Mouse (Mus musculus): ENCODE measurements at regions not wholly inside any gene's neighbourhood (a gene's known extent, or its start where the extent isn't known, plus 50 kb on each side); places are given as distances from the start of the nearest gene placed in this dataset.
A peak's percentile ranks its signal among the peaks of the same experiment; 100 is the strongest.

DNA sequence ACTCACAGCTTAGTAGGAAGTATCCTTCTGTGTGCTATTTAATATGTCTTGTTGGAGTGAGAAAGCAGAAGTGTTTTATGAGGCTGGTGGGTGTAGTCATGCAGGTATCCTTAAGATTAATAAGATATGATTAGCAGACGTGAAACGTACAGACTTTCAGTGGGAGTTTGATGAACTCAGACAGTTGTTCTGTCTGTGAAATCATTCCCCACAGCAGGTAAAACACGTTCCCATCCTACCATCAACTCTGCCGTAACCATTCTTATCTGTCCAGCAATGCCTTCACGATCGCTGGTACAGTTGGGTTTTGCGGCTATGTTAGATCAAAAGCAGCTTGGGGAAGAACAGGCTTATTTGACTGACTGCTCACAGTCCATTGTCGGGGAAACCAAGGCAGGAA, 332.3 kb downstream of the Med10 start:
- Histone ChIP-seq H3K27me3 (replicated peaks; ENCODE audit: control insufficient read depth, insufficient read depth, low read length) (no peaks in the 10 kb centered on the region), H3K9me3 (replicated peaks; ENCODE audit: control insufficient read depth, low read length) (no peaks in the 10 kb centered on the region), H3K4me2 (ENCODE audit: low read length) (no peak overlapping the region), H3K4me3 (ENCODE audit: low read depth, low read length) (no peak overlapping the region), H3K27ac (ENCODE audit: low read depth, low read length) (no peak overlapping the region), H3K4me1 (ENCODE audit: control insufficient read depth, insufficient read depth, low read length) (no peaks in the 10 kb centered on the region), H3K36me3 (ENCODE audit: control insufficient read depth, insufficient read depth, low read length) (no peaks in the 10 kb centered on the region), H3K9ac (ENCODE audit: low read length) (no peak overlapping the region)
- ATAC-seq = no peak
- 91% methylated on average over 8 of the region's 8 CpGs for WGBS
- DNase-seq (ENCODE audit: low spot score) = no peak

DNA sequence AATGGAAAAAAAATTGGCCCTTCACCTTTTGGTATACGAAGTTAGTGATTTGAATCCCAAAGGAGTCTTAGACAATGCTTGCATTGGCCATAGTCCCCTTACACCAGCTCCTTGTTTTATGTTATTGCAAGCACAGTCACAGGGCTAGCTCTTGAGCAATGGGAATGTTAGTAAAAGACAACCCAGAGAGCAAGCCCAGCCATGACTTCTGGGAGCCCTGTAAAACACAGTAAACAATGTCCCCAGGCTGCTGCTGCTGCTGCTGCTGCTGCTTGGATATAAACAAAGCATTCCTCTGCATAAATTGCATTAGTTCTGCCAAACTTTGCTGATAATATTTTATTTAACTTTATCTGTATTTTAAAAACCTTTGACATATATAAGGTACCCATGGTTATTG, 334.0 kb downstream of the Med10 start:
- H3K27me3 ChIP-seq (replicated peaks; ENCODE audit: control insufficient read depth, insufficient read depth, low read length) = no peaks in the 10 kb centered on the region
- H3K27ac ChIP-seq (ENCODE audit: low read depth, low read length) = no peak overlapping the region
- no peak overlapping the region for H3K9ac ChIP-seq (ENCODE audit: low read length)
- ATAC-seq (no peak), DNase-seq (ENCODE audit: low spot score) (no peak)
- H3K4me3 ChIP-seq (ENCODE audit: low read depth, low read length) = no peak overlapping the region
- no peaks in the 10 kb centered on the region for H3K4me1 ChIP-seq (ENCODE audit: control insufficient read depth, insufficient read depth, low read length)
- H3K4me2 ChIP-seq (ENCODE audit: low read length) = no peak overlapping the region
- no peaks in the 10 kb centered on the region for H3K9me3 ChIP-seq (replicated peaks; ENCODE audit: control insufficient read depth, low read length)
- no peaks in the 10 kb centered on the region for H3K36me3 ChIP-seq (ENCODE audit: control insufficient read depth, insufficient read depth, low read length)
- WGBS = 77% methylated on average over 1 of the region's 1 CpGs

GRCm38 (mm10) chr13:70144461-70144860, 342.3 kb downstream of the Med10 start:
- Histone ChIP-seq H3K4me3 (ENCODE audit: low read depth, low read length) (no peak overlapping the region), H3K27ac (ENCODE audit: low read depth, low read length) (no peak overlapping the region), H3K4me1 (ENCODE audit: control insufficient read depth, insufficient read depth, low read length) (peaks cover 7% of the 10 kb centered on the region), H3K9me3 (replicated peaks; ENCODE audit: control insufficient read depth, low read length) (no peaks in the 10 kb centered on the region), H3K27me3 (replicated peaks; ENCODE audit: control insufficient read depth, insufficient read depth, low read length) (no peaks in the 10 kb centered on the region), H3K36me3 (ENCODE audit: control insufficient read depth, insufficient read depth, low read length) (no peaks in the 10 kb centered on the region), H3K4me2 (ENCODE audit: low read length) (no peak overlapping the region), H3K9ac (ENCODE audit: low read length) (no peak overlapping the region)
- DNase-seq (ENCODE audit: low spot score) = no peak
- no peak for ATAC-seq
- WGBS = 92% methylated on average over 4 of the region's 4 CpGs

GRCm38 (mm10) chr13:70145466-70145865, 343.3 kb downstream of the Med10 start:
- ATAC-seq = no peak
- Histone ChIP-seq H3K9me3 (replicated peaks; ENCODE audit: control insufficient read depth, low read length) (no peaks in the 10 kb centered on the region), H3K36me3 (ENCODE audit: control insufficient read depth, insufficient read depth, low read length) (no peaks in the 10 kb centered on the region), H3K27ac (ENCODE audit: low read depth, low read length) (no peak overlapping the region), H3K27me3 (replicated peaks; ENCODE audit: control insufficient read depth, insufficient read depth, low read length) (no peaks in the 10 kb centered on the region), H3K4me2 (ENCODE audit: low read length) (no peak overlapping the region), H3K4me3 (ENCODE audit: low read depth, low read length) (no peak overlapping the region), H3K4me1 (ENCODE audit: control insufficient read depth, insufficient read depth, low read length) (peaks cover 12% of the 10 kb centered on the region), H3K9ac (ENCODE audit: low read length) (no peak overlapping the region)
- WGBS = 72% methylated on average over 6 of the region's 6 CpGs
- no peak for DNase-seq (ENCODE audit: low spot score)

DNA sequence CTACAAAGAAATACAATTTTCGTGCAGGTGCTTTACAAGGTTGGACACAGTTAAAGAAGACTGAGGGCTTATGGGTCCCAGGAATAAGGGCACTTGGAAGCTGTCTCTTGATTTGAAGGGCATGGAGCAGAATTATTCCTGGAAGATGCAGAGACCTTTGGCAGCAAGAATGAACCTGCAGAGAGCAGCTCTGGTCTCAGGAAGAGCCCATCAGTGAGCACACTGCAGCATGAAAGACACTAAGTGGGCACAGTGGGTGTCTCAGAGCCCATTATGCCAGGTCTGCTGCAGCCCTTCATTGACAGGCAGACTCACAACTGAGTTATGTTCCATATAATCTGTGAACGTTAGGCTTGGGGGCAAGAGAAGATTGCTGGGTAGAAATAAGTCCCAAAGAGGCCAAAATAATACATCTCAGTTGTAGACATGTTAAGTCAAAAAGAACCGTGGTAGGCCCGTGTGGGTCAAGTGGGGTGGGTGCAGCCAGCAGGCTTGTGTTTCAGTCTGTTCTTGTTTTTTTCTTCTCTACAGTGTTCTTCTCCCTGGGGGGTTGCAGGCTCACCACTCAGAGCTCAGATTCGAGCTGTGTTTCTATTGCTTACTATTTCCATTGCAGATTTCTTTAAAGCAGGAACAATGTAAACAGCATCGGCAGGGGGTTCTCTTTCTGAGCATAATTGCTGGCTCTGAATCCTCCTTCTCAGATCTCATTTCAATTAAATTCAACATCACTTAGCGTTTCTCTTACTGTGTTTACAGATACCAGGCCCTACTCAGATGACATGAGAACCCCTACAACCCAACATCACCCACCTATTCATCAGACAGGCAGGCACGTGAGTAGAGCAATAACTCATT, 347.1 kb downstream of the Med10 start:
- Histone ChIP-seq H3K4me1 (ENCODE audit: control insufficient read depth, insufficient read depth, low read length) (peaks cover 15% of the 10 kb centered on the region), H3K36me3 (ENCODE audit: control insufficient read depth, insufficient read depth, low read length) (no peaks in the 10 kb centered on the region), H3K27me3 (replicated peaks; ENCODE audit: control insufficient read depth, insufficient read depth, low read length) (no peaks in the 10 kb centered on the region), H3K9ac (ENCODE audit: low read length) (no peak overlapping the region), H3K27ac (ENCODE audit: low read depth, low read length) (no peak overlapping the region), H3K4me2 (ENCODE audit: low read length) (no peak overlapping the region), H3K9me3 (replicated peaks; ENCODE audit: control insufficient read depth, low read length) (no peaks in the 10 kb centered on the region), H3K4me3 (ENCODE audit: low read depth, low read length) (no peak overlapping the region)
- 14% methylated on average over 8 of the region's 8 CpGs for WGBS
- peak; percentile 29; the same call in 1 of the 2 replicates for ATAC-seq
- peak; percentile 59 for DNase-seq (ENCODE audit: low spot score)

DNA sequence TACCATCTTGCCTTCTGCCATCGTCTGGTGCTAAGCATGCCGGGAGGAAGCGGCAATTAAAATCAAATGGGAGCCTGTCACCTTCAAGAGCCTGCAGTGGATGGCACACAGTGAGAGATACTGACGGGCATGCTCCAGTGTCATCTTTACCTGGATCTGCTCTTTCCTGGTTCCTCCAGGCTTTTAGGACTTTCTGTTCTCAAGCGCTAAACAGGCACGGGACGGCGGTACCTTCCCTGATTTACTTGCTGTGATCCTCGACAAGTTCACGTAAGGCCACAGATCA, 347.6 kb downstream of the Med10 start:
- Histone ChIP-seq H3K4me1 (ENCODE audit: control insufficient read depth, insufficient read depth, low read length) (peaks cover 15% of the 10 kb centered on the region), H3K4me3 (ENCODE audit: low read depth, low read length) (no peak overlapping the region), H3K27ac (ENCODE audit: low read depth, low read length) (no peak overlapping the region), H3K27me3 (replicated peaks; ENCODE audit: control insufficient read depth, insufficient read depth, low read length) (no peaks in the 10 kb centered on the region), H3K9me3 (replicated peaks; ENCODE audit: control insufficient read depth, low read length) (no peaks in the 10 kb centered on the region), H3K9ac (ENCODE audit: low read length) (no peak overlapping the region), H3K36me3 (ENCODE audit: control insufficient read depth, insufficient read depth, low read length) (no peaks in the 10 kb centered on the region), H3K4me2 (ENCODE audit: low read length) (no peak overlapping the region)
- 41% methylated on average over 10 of the region's 10 CpGs for WGBS
- ATAC-seq (peak; percentile 57; the same call in 1 of the 2 replicates), DNase-seq (ENCODE audit: low spot score) (no peak)

DNA sequence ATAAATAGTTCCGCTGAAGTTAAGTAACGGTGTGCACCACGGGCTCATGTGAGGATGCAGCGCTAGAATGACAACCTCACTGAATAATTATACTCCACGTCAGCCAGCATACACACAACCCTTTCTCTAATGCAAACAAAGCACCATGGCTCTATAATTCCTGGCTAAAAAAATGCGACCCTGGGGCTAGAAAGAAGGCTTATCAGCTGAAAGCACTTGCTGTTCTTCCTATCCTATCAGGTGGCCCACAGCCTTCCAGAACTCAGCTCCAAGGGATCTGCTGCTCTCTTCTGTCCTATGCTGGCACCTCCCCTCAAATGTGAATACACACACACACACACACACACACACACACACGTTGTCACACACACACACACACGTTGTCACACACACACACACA, 350.9 kb downstream of the Med10 start:
- DNase-seq (ENCODE audit: low spot score) (no peak), ATAC-seq (no peak)
- Histone ChIP-seq H3K4me1 (ENCODE audit: control insufficient read depth, insufficient read depth, low read length) (peaks cover 22% of the 10 kb centered on the region), H3K4me3 (ENCODE audit: low read depth, low read length) (no peak overlapping the region), H3K27ac (ENCODE audit: low read depth, low read length) (no peak overlapping the region), H3K9me3 (replicated peaks; ENCODE audit: control insufficient read depth, low read length) (no peaks in the 10 kb centered on the region), H3K4me2 (ENCODE audit: low read length) (no peak overlapping the region), H3K36me3 (ENCODE audit: control insufficient read depth, insufficient read depth, low read length) (no peaks in the 10 kb centered on the region), H3K9ac (ENCODE audit: low read length) (no peak overlapping the region), H3K27me3 (replicated peaks; ENCODE audit: control insufficient read depth, insufficient read depth, low read length) (no peaks in the 10 kb centered on the region)
- 65% methylated on average over 8 of the region's 8 CpGs for WGBS

DNA sequence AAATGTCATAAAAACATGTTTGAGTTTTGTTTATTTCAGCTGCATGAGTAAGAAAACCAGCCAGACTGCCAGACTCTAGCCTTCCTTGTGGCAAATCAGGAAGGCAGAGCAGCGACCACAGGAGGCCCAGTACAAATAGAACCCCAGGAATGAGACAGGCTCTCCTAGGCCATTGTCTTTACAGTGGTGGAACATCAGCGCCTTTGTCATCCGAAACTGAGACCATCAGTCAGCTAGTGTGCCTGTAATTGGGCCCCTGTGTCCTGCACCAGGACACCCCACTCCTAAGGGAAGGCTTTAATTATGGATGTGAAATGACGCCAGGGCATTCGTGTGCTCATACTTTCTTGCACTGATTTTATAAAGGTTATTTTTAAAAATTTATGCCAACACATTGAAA, 353.4 kb downstream of the Med10 start:
- H3K9ac ChIP-seq (ENCODE audit: low read length) = no peak overlapping the region
- no peak overlapping the region for H3K4me3 ChIP-seq (ENCODE audit: low read depth, low read length)
- no peaks in the 10 kb centered on the region for H3K36me3 ChIP-seq (ENCODE audit: control insufficient read depth, insufficient read depth, low read length)
- WGBS = 46% methylated on average over 5 of the region's 5 CpGs
- DNase-seq (ENCODE audit: low spot score) (no peak), ATAC-seq (no peak)
- H3K27me3 ChIP-seq (replicated peaks; ENCODE audit: control insufficient read depth, insufficient read depth, low read length) = no peaks in the 10 kb centered on the region
- no peak overlapping the region for H3K27ac ChIP-seq (ENCODE audit: low read depth, low read length)
- no peaks in the 10 kb centered on the region for H3K9me3 ChIP-seq (replicated peaks; ENCODE audit: control insufficient read depth, low read length)
- H3K4me2 ChIP-seq (ENCODE audit: low read length) = no peak overlapping the region
- H3K4me1 ChIP-seq (ENCODE audit: control insufficient read depth, insufficient read depth, low read length) = peaks cover 10% of the 10 kb centered on the region; the same call in 1 of the 2 replicates

DNA sequence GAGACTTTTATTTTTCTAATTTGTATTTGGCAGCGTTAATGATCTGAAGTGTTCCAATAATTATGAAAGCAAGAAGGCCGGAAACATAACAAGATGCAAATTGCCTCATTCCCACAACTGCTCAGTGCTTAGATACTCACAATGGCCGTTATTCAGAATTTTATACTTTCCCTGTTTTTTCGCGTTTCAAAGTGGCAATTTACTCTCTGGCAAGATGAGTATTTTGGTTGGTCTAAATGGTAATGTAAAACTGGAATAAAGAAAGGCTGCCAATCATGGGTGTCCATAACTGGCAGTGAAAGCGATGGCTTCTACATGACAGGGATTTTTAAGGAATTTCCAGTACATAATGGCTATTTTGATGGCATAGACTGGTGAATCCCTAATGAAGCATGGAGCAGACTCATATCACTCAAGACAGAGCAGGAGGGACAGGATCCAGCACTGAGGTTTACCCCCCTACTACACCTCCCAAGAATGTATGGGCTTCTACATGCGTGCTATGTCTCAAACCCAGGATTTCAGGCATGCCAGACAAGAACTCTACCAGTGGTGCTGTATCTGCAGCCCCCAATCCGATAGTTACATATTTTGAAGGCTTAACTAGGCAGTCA, 354.9 kb downstream of the Med10 start:
- peak; percentile 74 for DNase-seq (ENCODE audit: low spot score)
- Histone ChIP-seq H3K36me3 (ENCODE audit: control insufficient read depth, insufficient read depth, low read length) (no peaks in the 10 kb centered on the region), H3K27me3 (replicated peaks; ENCODE audit: control insufficient read depth, insufficient read depth, low read length) (no peaks in the 10 kb centered on the region), H3K9ac (ENCODE audit: low read length) (no peak overlapping the region), H3K4me3 (ENCODE audit: low read depth, low read length) (no peak overlapping the region), H3K9me3 (replicated peaks; ENCODE audit: control insufficient read depth, low read length) (no peaks in the 10 kb centered on the region), H3K4me2 (ENCODE audit: low read length) (no peak overlapping the region), H3K27ac (ENCODE audit: low read depth, low read length) (no peak overlapping the region), H3K4me1 (ENCODE audit: control insufficient read depth, insufficient read depth, low read length) (peaks cover 10% of the 10 kb centered on the region; the same call in 1 of the 2 replicates)
- peak; percentile 60 for ATAC-seq
- WGBS = 50% methylated on average over 8 of the region's 8 CpGs
